Mouse (Mus musculus) liver, embryonic 13.5 days (tissue): ENCODE data around the gene Taf12. TPM values are rescaled to one million over a fixed set of nuclear protein-coding genes. Genes with fewer than 3 reads are reported as not detected.
"Not testable (repeated sequence)": the region's sequence is repeated elsewhere in the genome, so short reads cannot be mapped to it uniquely, and the experiment has no call there.

Experiments
- ATAC-seq: fragments of 200-750 bp; cut with Nextera tagmentation; 2 replicates; pipeline ENCODE4 v1.8.0; 2017; ENCODE audit warnings: low read depth, mild to moderate bottlenecking, moderate number of reproducible peaks, moderate library complexity
- DNase-seq: peaks from one replicate; pipeline ENCODE4 v3.0.0; 2022
- H3K27ac ChIP-seq: fragments of 300-500 bp; sonication (generic); 2 replicates; pipeline ENCODE4 v1.5.1; 2015; ENCODE audit warnings: moderate library complexity, mild to moderate bottlenecking, inconsistent platforms
- H3K27me3 ChIP-seq: fragments of 300-500 bp; sonication (generic); 2 replicates; pipeline ENCODE4 v1.6.1; 2015; ENCODE audit warnings: mild to moderate bottlenecking, inconsistent platforms
- H3K36me3 ChIP-seq: fragments of 300-500 bp; sonication (generic); 2 replicates; pipeline ENCODE4 v1.6.1; 2015; ENCODE audit warnings: mild to moderate bottlenecking, inconsistent platforms
- H3K4me1 ChIP-seq: fragments of 300-500 bp; sonication (generic); replicated peaks from 2 replicates; pipeline ENCODE4 v1.6.1; 2015; ENCODE audit warnings: inconsistent platforms
- H3K4me2 ChIP-seq: fragments of 300-500 bp; sonication (generic); 2 replicates; pipeline ENCODE4 v1.6.1; 2015; ENCODE audit warnings: inconsistent platforms, mild to moderate bottlenecking, moderate library complexity
- H3K4me3 ChIP-seq: fragments of 300-500 bp; sonication (generic); replicated peaks from 2 replicates; pipeline ENCODE4 v1.5.1; 2015; ENCODE audit warnings: mild to moderate bottlenecking, inconsistent platforms
- H3K9ac ChIP-seq: fragments of 300-500 bp; sonication (generic); 2 replicates; pipeline ENCODE4 v1.6.1; 2015; ENCODE audit warnings: mild to moderate bottlenecking, inconsistent platforms
- H3K9me3 ChIP-seq: fragments of 300-500 bp; sonication (generic); replicated peaks from 2 replicates; pipeline ENCODE4 v1.6.1; 2016; ENCODE audit warnings: inconsistent platforms
- WGBS: fragments of 180-500 bp; shearing (Covaris S2); methylation state at CpG from one replicate; pipeline ENCODE4 v1.1.7; 2015; ENCODE audit not compliant: insufficient replicate concordance; 5-methylcytosine and 5-hydroxymethylcytosine counted together
- polyA plus RNA-seq: library from polyadenylated mRNA; unstranded; fragments of >200 nt; fragmentation: Nextera tagmentation; extraction: Ambion mirVana; gene quantifications from 2 replicates; pipeline ENCODE4 v1.2.1, GENCODE M21; 2015

Gene Taf12
- polyA plus RNA-seq, 1 experiment from 2014 or later: 53.3 TPM

DNA sequence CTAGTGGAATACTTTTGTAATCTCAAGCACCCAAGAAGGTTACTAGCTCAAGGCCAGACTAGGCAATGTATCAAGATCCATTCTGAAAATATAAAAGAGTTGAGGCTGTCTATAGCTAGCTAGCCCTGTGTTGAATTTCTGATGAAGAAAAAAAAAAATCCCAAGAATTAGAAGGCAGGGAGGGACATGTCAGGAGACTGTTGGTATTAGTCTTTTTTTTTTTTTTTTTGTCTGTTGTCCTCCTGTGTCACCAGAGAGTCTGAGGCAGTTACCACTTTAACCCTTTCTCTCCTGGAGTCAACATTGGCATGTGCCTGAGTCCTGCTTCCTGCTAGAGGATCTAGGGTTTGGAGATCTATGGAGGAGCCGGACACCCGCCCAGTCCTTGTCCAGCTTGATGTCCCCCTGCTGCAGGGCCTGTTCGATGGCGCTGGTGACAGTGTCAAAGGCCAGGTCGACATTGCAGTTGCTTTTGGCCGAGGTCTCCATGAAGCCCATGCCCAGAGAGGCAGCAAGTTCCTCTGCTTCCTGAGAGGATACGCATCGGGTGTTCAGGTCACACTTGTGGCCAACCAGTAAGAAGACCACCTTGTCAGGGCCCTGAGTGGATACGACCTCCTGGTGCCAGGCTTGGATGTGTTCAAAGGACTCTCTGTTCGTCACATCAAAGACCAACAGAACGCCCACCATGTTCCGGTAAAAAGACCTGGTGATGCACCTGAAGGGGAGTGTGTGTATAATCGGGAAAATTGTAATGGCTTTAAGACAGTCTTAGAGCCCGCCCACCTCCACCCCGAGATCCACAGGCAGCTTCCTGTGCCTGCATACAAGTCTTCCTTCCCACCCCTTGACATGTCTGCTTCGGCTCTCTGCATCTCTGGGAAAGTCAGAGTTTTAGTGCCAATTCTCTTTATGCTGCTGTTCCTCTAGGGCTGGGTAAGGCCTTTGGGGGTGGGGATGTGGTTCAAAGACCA, 28.1 kb downstream of the Taf12 start:
- H3K27ac ChIP-seq: peak overlapping the region; percentile 69
- peak overlapping the region; percentile 74 for H3K9ac ChIP-seq
- DNase-seq: no peak
- ATAC-seq: no peak
- H3K9me3 ChIP-seq: no peaks in the 10 kb centered on the region
- peak overlapping the region; percentile 64 for H3K4me3 ChIP-seq
- peaks cover 33% of the 10 kb centered on the region for H3K4me1 ChIP-seq
- no peaks in the 10 kb centered on the region for H3K27me3 ChIP-seq
- no peaks in the 10 kb centered on the region for H3K36me3 ChIP-seq
- peak overlapping the region; percentile 86 for H3K4me2 ChIP-seq
- WGBS: 55% methylated on average over 16 of the region's 16 CpGs

- Histone ChIP-seq H3K9me3 (no peaks in the 10 kb centered on the region), H3K4me1 (peaks cover 33% of the 10 kb centered on the region), H3K9ac (peak within 1 kb of the TSS; percentile 74), H3K4me2 (peak within 1 kb of the TSS; percentile 86), H3K27me3 (no peaks in the 10 kb centered on the region), H3K27ac (peak within 1 kb of the TSS; percentile 69), H3K36me3 (no peaks in the 10 kb centered on the region), H3K4me3 (peak within 1 kb of the TSS; percentile 64)
- ATAC-seq: peak; percentile 76
- peak; percentile 50 for DNase-seq
- WGBS: 2% methylated on average over 31 of the region's 31 CpGs
Measured at GRCm38 (mm10) chr4:132302939-132303479, 28.8 kb downstream of the Taf12 start, which contains the start of gene Rab42. Gene Rab42, minus strand, starts transcription at chr4:132303385.

GRCm38 (mm10) chr4:132303484-132303883, 29.3 kb downstream of the Taf12 start:
- 32% methylated on average over 6 of the region's 6 CpGs for WGBS
- Histone ChIP-seq H3K4me1 (peaks cover 36% of the 10 kb centered on the region), H3K4me2 (peak overlapping the region; percentile 86), H3K4me3 (peak overlapping the region; percentile 64), H3K9ac (peak overlapping the region; percentile 74)
- H3K27ac ChIP-seq, DNase-seq, ATAC-seq, H3K27me3 ChIP-seq, H3K36me3 ChIP-seq, H3K9me3 ChIP-seq: not testable (repeated sequence)

DNA sequence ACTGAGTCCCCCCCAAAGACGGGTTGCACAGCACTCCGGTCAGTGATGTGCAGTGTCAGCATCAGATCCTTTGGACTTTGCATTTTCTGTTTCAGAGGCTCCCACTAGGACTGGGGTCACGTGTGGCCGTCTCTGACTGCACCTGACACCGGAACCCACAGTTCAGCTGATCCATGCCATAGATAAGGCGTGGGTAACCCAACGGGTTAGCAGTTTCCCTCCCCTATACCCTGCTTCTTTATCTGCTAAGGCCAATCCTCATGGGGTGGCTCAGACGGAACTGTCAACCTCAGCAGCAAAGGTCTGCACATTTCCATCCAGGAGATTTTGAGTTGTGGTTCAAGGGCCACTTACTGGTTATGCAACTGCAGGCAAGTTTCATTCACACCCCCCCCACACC, 31.1 kb downstream of the Taf12 start:
- no peak overlapping the region for H3K4me3 ChIP-seq
- 28% methylated on average over 8 of the region's 8 CpGs for WGBS
- DNase-seq: no peak
- H3K9ac ChIP-seq: no peak overlapping the region
- H3K9me3 ChIP-seq: no peaks in the 10 kb centered on the region
- H3K4me2 ChIP-seq: no peak overlapping the region
- no peaks in the 10 kb centered on the region for H3K27me3 ChIP-seq
- 0 out of 2 replicates have a peak overlapping the region, but pooled peaks have one; percentile 1 for H3K27ac ChIP-seq
- peaks cover 43% of the 10 kb centered on the region for H3K4me1 ChIP-seq
- H3K36me3 ChIP-seq: peaks cover 12% of the 10 kb centered on the region
- ATAC-seq: no peak

DNA sequence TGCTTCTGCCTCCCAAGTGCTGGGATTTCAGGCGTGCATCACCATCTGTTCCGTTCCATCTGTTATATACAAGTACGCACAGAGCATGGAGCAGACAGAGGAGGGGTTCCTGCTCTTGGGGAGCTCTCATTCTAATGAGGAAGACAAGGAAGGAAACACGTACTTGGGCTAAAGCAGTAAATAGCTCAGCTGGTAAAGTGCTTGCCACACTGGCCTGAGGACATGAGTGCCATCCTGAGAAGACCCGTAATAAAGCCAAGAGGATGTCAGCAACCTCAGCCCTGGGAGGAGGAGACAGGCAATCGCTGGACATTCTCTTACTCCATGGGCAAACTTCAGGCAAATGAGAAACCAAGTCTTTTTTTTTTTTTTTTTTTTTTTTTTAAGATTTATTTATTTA, 31.8 kb downstream of the Taf12 start:
- Histone ChIP-seq H3K9me3 (no peaks in the 10 kb centered on the region), H3K27me3 (no peaks in the 10 kb centered on the region), H3K4me1 (peaks cover 48% of the 10 kb centered on the region), H3K9ac (no peak overlapping the region), H3K27ac (no peak overlapping the region), H3K36me3 (peaks cover 19% of the 10 kb centered on the region), H3K4me2 (no peak overlapping the region), H3K4me3 (no peak overlapping the region)
- ATAC-seq (no peak), DNase-seq (no peak)
- WGBS: 61% methylated on average over 6 of the region's 6 CpGs

- Histone ChIP-seq H3K4me2 (peak overlapping the region; percentile 84), H3K27ac (peak overlapping the region; percentile 96), H3K36me3 (peaks cover 41% of the 10 kb centered on the region), H3K27me3 (no peaks in the 10 kb centered on the region), H3K9ac (peak overlapping the region; percentile 92), H3K9me3 (no peaks in the 10 kb centered on the region), H3K4me1 (peaks cover 36% of the 10 kb centered on the region), H3K4me3 (peak overlapping the region; percentile 83)
- peak; percentile 79 for DNase-seq
- WGBS: under 1% methylated on average over 41 of the region's 41 CpGs
- peak; percentile 85 for ATAC-seq
Measured at GRCm38 (mm10) chr4:132308437-132309139, 34.4 kb downstream of the Taf12 start.

GRCm38 (mm10) chr4:132309140-132309848, 35.1 kb downstream of the Taf12 start:
- H3K36me3 ChIP-seq: peaks cover 48% of the 10 kb centered on the region
- H3K9me3 ChIP-seq: no peaks in the 10 kb centered on the region
- ATAC-seq (no peak), DNase-seq (peak; percentile 45)
- H3K4me2 ChIP-seq: peak overlapping the region; percentile 84
- peak overlapping the region; percentile 92 for H3K9ac ChIP-seq
- under 1% methylated on average over 15 of the region's 15 CpGs for WGBS
- H3K4me1 ChIP-seq: peaks cover 36% of the 10 kb centered on the region
- no peaks in the 10 kb centered on the region for H3K27me3 ChIP-seq
- H3K27ac ChIP-seq: peak overlapping the region; percentile 96
- peak overlapping the region; percentile 83 for H3K4me3 ChIP-seq

- Histone ChIP-seq H3K9ac (peak overlapping the region; percentile 92), H3K27ac (peak overlapping the region; percentile 96), H3K27me3 (no peaks in the 10 kb centered on the region), H3K4me3 (peak overlapping the region; percentile 83), H3K9me3 (no peaks in the 10 kb centered on the region), H3K36me3 (peaks cover 50% of the 10 kb centered on the region), H3K4me1 (peaks cover 34% of the 10 kb centered on the region), H3K4me2 (peak overlapping the region; percentile 84)
- DNase-seq (peak; percentile 49), ATAC-seq (peak; percentile 33; the same call in 1 of the 2 replicates)
- 14% methylated on average over 10 of the region's 10 CpGs for WGBS
Measured at GRCm38 (mm10) chr4:132309849-132310472, 35.8 kb downstream of the Taf12 start.

GRCm38 (mm10) chr4:132311209-132311608, 37.0 kb downstream of the Taf12 start:
- peak overlapping the region; percentile 96 for H3K27ac ChIP-seq
- ATAC-seq (no peak), DNase-seq (no peak)
- H3K4me3 ChIP-seq: no peak overlapping the region
- H3K9ac ChIP-seq: no peak overlapping the region
- no peak overlapping the region for H3K4me2 ChIP-seq
- WGBS: 33% methylated on average over 1 of the region's 1 CpGs
- H3K4me1 ChIP-seq: peaks cover 24% of the 10 kb centered on the region
- H3K36me3 ChIP-seq: peaks cover 50% of the 10 kb centered on the region
- no peaks in the 10 kb centered on the region for H3K27me3 ChIP-seq
- H3K9me3 ChIP-seq: no peaks in the 10 kb centered on the region

DNA sequence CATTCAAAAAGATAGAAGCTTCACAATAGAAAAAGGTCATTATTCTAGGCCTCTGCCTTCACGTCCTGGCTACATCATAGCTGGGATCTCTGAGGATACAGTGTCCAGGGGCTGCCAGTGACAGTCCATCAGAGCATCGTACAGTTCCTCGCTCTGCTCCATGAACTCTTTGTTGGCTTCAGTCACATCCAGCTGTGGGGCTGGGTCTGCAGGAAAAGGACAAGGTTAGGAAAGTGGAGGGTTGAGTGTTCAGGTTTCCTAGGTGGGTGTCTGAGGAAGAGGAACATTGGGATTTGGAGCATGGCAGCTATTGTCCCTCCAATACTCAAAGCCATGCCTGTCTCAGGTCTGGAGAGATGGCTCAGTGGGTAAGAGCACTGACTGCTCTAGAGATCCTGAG, 37.6 kb downstream of the Taf12 start:
- Histone ChIP-seq H3K4me3 (no peak overlapping the region), H3K36me3 (peaks cover 56% of the 10 kb centered on the region), H3K9me3 (no peaks in the 10 kb centered on the region), H3K4me1 (peaks cover 24% of the 10 kb centered on the region), H3K9ac (no peak overlapping the region), H3K27me3 (no peaks in the 10 kb centered on the region), H3K27ac (peak overlapping the region; percentile 70), H3K4me2 (no peak overlapping the region)
- DNase-seq (no peak), ATAC-seq (0 out of 2 replicates have a peak, but pooled peaks have one; percentile 14)
- 23% methylated on average over 3 of the region's 3 CpGs for WGBS
